Mouse (Mus musculus): ENCODE data around the gene Prr22. TPM values are rescaled to one million over a fixed set of nuclear protein-coding genes. Genes with fewer than 3 reads are reported as not detected.
A peak's percentile ranks its signal among the peaks of the same experiment; 100 is the strongest.

The Prr22 gene
- polyA plus RNA-seq, 1 experiment from 2014 or later, result 1.8 TPM

DNA sequence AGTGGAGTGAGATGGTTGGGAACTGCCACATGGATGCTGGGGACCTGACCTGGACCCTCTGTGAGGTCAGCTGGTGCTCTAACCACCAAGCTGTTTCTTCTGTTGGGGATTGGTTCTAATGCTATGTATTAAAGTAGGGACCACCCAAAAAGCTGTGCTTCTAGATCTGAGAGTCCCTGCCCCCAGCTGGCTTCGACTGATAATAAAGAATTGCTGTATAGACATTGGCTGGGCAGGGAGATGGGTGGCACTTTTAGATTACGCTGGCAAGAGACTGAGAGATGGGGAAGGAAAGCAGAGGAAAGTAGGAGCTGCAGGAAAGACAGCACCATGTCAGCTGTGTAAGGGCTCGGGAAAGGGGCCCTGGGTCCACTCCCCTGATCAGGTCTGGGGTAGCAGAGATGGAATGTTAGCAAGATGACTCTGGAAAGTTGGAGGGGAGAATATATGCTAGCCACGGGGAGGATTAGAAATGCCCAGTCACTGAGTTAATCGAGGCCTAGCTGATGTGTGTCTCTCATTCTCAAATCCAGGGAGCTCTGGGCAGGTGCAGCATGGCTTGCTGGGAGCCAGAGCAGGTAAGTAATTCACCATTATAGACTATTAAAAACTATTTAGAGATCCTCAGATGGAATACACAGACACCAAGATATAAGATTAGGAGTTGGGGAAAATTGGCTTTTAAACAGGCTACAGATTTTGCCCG is 23.7 kb downstream of the Prr22 start:
- Histone ChIP-seq H3K9me3 (ENCODE audit: low read length) (no peaks in the 10 kb centered on the region), H3K9ac (replicated peaks; ENCODE audit: low read length) (no peak overlapping the region), H3K4me2 (replicated peaks; ENCODE audit: low read depth, low read length) (no peak overlapping the region), H3K4me1 (ENCODE audit: insufficient read depth, low read length) (no peaks in the 10 kb centered on the region), H3K27ac (ENCODE audit: low read length) (no peak overlapping the region), H3K27me3 (ENCODE audit: insufficient read depth, low read length) (no peaks in the 10 kb centered on the region), H3K36me3 (ENCODE audit: insufficient read depth, low read length) (no peaks in the 10 kb centered on the region), H3K4me3 (ENCODE audit: low read length) (no peak overlapping the region)
- 76% methylated on average over 6 of the region's 6 CpGs for WGBS
- no peak for ATAC-seq (ENCODE audit: low FRiP score, low TSS enrichment)

DNA sequence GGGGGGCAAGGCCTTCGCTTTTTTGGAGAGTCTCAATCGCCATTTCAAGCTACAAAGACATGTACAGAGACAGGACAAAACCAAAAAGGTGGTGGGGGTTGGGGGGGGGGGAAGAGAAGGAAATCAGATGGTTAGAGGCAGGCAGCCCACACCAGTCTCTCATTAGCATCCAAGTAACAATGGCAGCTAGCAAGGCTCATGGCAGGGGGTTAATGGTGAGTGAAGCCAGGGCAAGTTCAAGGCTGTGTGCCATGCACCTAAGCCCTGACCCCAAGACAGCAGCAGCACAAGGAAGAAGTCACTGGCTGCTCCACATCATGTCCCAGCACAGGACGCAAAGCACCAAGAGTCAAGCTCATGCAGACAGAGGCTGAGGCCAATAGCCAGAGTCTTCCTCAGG is 29.2 kb downstream of the Prr22 start:
- WGBS, result 88% methylated on average over 3 of the region's 3 CpGs

DNA sequence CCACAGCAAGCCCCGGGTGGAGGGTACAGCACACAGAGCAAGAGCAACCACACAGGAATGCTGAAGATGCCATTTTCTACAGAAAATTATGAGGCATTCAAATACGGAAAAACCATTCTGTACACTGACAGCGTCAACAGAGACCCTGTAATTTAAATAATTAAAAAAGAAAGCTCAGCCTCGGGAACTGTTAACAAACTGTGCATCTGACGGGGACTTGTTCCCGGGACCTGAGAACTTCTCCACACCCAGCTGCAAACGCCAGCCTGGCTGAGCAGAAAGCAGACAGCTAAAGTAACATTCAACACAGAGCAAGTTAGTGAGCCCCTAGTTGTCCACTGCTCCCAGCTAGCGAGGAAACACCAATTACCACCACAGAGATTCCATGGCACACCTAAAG is 32.0 kb downstream of the Prr22 start:
- Histone ChIP-seq H3K36me3 (ENCODE audit: insufficient read depth, low read length) (no peaks in the 10 kb centered on the region), H3K27me3 (ENCODE audit: insufficient read depth, low read length) (no peaks in the 10 kb centered on the region), H3K9me3 (ENCODE audit: low read length) (no peaks in the 10 kb centered on the region), H3K4me3 (ENCODE audit: low read length) (no peak overlapping the region), H3K9ac (replicated peaks; ENCODE audit: low read length) (no peak overlapping the region), H3K4me1 (ENCODE audit: insufficient read depth, low read length) (no peaks in the 10 kb centered on the region), H3K4me2 (replicated peaks; ENCODE audit: low read depth, low read length) (no peak overlapping the region), H3K27ac (ENCODE audit: low read length) (no peak overlapping the region)
- 72% methylated on average over 8 of the region's 8 CpGs for WGBS
- ATAC-seq (ENCODE audit: low FRiP score, low TSS enrichment), result no peak

More for the DNA sequence above, 29.2 kb downstream of the Prr22 start:
- Histone ChIP-seq H3K4me2 (replicated peaks; ENCODE audit: low read depth, low read length) (no peak overlapping the region), H3K36me3 (ENCODE audit: insufficient read depth, low read length) (no peaks in the 10 kb centered on the region), H3K27me3 (ENCODE audit: insufficient read depth, low read length) (no peaks in the 10 kb centered on the region), H3K4me3 (ENCODE audit: low read length) (no peak overlapping the region), H3K4me1 (ENCODE audit: insufficient read depth, low read length) (no peaks in the 10 kb centered on the region), H3K9me3 (ENCODE audit: low read length) (no peaks in the 10 kb centered on the region), H3K9ac (replicated peaks; ENCODE audit: low read length) (no peak overlapping the region), H3K27ac (ENCODE audit: low read length) (no peak overlapping the region)
- ATAC-seq (ENCODE audit: low FRiP score, low TSS enrichment), result no peak

DNA sequence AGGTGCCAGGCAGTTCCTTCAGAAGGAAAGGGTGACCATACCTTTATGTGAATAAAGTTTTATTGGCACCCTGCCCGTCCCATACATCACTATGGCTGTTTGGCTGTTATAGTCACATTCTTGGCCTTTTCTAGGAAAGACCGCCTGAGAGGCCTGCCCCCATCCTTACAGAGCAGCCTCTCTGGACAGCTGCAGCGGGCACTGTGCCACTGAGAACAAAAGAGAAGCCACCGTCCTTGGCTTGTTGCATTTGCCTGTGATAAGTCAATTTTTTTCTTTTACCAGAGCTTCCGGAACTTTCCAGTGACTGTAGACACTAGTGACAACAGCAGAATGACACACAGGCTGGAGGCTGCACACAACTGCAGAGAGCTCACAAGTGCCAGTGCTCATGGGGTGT is 34.9 kb downstream of the Prr22 start:
- 73% methylated on average over 5 of the region's 5 CpGs for WGBS
- ATAC-seq (ENCODE audit: low FRiP score, low TSS enrichment), result no peak
- H3K9ac ChIP-seq (replicated peaks; ENCODE audit: low read length), result no peak overlapping the region
- H3K27ac ChIP-seq (ENCODE audit: low read length), result no peak overlapping the region
- H3K9me3 ChIP-seq (ENCODE audit: low read length), result no peaks in the 10 kb centered on the region
- H3K36me3 ChIP-seq (ENCODE audit: insufficient read depth, low read length), result no peaks in the 10 kb centered on the region
- no peaks in the 10 kb centered on the region for H3K27me3 ChIP-seq (ENCODE audit: insufficient read depth, low read length)
- H3K4me2 ChIP-seq (replicated peaks; ENCODE audit: low read depth, low read length), result no peak overlapping the region
- 0 out of 2 replicates have a peak, but pooled peaks cover 2% of the 10 kb centered on the region for H3K4me1 ChIP-seq (ENCODE audit: insufficient read depth, low read length)
- no peak overlapping the region for H3K4me3 ChIP-seq (ENCODE audit: low read length)

DNA sequence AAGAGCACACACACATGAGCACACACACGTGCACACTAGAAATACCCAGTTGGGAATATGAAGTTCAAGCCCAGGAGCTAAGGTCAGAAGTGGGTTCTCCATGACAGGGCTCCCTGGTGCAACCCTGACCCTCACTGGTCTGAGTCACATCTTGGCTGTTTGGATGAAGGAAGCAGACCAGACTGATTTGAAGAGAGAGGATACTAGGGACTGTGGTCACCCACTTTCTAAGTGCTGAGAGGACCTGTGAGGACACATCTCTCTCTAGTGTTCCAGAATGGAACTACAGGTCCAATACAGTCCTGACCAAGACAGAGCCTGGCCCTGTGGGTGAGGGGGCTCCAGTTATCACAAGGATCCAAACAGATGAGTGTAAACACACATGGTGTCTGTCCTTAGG is 35.7 kb downstream of the Prr22 start:
- no peak overlapping the region for H3K9ac ChIP-seq (replicated peaks; ENCODE audit: low read length)
- no peak overlapping the region for H3K27ac ChIP-seq (ENCODE audit: low read length)
- H3K36me3 ChIP-seq (ENCODE audit: insufficient read depth, low read length), result no peaks in the 10 kb centered on the region
- H3K4me3 ChIP-seq (ENCODE audit: low read length), result no peak overlapping the region
- H3K4me2 ChIP-seq (replicated peaks; ENCODE audit: low read depth, low read length), result no peak overlapping the region
- no peaks in the 10 kb centered on the region for H3K9me3 ChIP-seq (ENCODE audit: low read length)
- no peak; the same call in 1 of the 2 replicates for ATAC-seq (ENCODE audit: low FRiP score, low TSS enrichment)
- H3K4me1 ChIP-seq (ENCODE audit: insufficient read depth, low read length), result peaks cover 9% of the 10 kb centered on the region; the same call in 1 of the 2 replicates
- H3K27me3 ChIP-seq (ENCODE audit: insufficient read depth, low read length), result no peaks in the 10 kb centered on the region
- 89% methylated on average over 1 of the region's 1 CpGs for WGBS

DNA sequence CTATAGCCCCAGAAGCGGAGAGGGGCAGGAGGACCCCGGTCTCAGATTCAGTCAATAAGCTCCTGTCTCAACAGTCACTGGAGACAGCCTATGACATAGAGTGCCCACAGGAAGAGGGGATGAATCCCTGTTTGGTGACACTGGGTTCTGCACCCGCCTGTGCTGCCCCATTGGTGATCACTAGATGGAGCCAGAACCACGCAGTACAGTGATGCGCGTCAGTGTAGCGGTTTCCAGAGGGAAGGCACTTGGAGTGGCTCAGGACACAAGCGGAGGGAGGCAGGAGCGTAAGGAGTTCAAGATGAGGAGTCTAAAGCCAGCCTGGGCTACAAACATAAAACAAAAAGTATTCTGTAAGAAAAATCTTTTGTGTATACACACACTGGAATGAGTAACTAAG is 38.5 kb downstream of the Prr22 start:
- H3K9me3 ChIP-seq (ENCODE audit: low read length), result no peaks in the 10 kb centered on the region
- no peak overlapping the region for H3K9ac ChIP-seq (replicated peaks; ENCODE audit: low read length)
- no peak overlapping the region for H3K4me2 ChIP-seq (replicated peaks; ENCODE audit: low read depth, low read length)
- H3K27ac ChIP-seq (ENCODE audit: low read length), result no peak overlapping the region
- WGBS, result 5% methylated on average over 9 of the region's 9 CpGs
- peaks cover 9% of the 10 kb centered on the region; the same call in 1 of the 2 replicates for H3K4me1 ChIP-seq (ENCODE audit: insufficient read depth, low read length)
- H3K27me3 ChIP-seq (ENCODE audit: insufficient read depth, low read length), result no peaks in the 10 kb centered on the region
- peak; percentile 83; the same call in 1 of the 2 replicates for ATAC-seq (ENCODE audit: low FRiP score, low TSS enrichment)
- no peaks in the 10 kb centered on the region for H3K36me3 ChIP-seq (ENCODE audit: insufficient read depth, low read length)
- H3K4me3 ChIP-seq (ENCODE audit: low read length), result no peak overlapping the region

DNA sequence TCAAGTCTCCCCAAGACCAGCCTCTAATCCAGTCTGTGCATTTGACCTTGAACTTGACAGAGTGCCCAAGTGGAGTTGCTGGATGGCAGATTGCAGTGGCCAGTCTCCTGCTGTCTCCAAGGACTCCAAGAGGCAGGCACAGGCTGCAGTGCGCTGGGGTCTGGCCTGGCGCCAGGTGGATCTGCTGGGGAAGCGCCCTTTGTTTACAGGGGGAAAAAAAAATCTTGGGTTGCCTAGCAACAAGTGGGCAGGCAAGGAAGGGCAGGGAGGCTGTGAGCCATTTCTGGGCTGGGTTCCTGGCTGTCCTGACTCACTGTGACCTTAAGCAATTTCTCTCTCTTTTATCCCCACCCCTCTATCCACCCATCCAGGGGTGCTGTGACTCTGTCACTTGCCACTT is 40.2 kb downstream of the Prr22 start:
- no peak overlapping the region for H3K4me2 ChIP-seq (replicated peaks; ENCODE audit: low read depth, low read length)
- peaks cover 9% of the 10 kb centered on the region; the same call in 1 of the 2 replicates for H3K4me1 ChIP-seq (ENCODE audit: insufficient read depth, low read length)
- H3K27ac ChIP-seq (ENCODE audit: low read length), result no peak overlapping the region
- H3K36me3 ChIP-seq (ENCODE audit: insufficient read depth, low read length), result no peaks in the 10 kb centered on the region
- H3K9ac ChIP-seq (replicated peaks; ENCODE audit: low read length), result peak overlapping the region; percentile 23; the same call in 1 of the 2 replicates
- no peak overlapping the region for H3K4me3 ChIP-seq (ENCODE audit: low read length)
- whole genome bisulfite sequencing, result 3% methylated on average over 3 of the region's 3 CpGs
- no peaks in the 10 kb centered on the region for H3K9me3 ChIP-seq (ENCODE audit: low read length)
- no peaks in the 10 kb centered on the region for H3K27me3 ChIP-seq (ENCODE audit: insufficient read depth, low read length)
- ATAC-seq (ENCODE audit: low FRiP score, low TSS enrichment), result peak; percentile 49; the same call in 1 of the 2 replicates

DNA sequence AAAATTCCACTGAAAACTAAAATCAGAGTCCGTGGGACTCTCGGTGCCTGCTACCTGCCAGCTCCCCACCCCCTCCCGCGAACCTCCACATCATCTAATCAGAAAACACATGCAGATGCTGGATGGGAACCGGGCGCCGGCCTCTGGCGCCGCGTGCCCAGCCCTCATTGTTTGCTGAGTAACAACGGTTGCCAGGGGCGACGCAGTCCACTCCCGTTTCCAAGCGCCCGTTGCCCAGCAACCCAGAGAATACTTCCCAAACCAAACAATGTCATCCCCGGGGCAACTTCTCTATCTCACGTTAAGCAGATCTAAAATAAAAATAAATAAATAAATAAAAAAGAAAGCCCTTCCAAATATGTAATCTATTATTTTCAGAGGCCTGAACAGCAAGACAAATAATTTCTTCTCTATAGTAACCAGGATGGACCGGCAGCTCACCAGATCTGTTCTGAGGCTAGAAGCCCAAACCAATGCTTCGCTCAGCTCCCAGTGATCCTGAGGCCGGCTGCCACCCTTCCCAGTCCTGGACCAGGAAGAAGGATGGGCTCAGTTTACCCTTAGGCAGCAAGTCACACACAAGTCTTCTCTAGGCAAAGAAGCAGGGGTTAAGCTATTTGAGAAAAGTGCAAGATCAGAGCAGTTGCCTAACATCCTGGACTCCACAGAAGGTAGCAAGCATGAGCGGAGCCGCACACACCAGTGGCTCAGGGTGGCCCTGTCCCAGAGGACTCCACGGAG is 44.4 kb downstream of the Prr22 start:
- no peak for ATAC-seq (ENCODE audit: low FRiP score, low TSS enrichment)
- Histone ChIP-seq H3K27ac (ENCODE audit: low read length) (no peak overlapping the region), H3K27me3 (ENCODE audit: insufficient read depth, low read length) (no peaks in the 10 kb centered on the region), H3K36me3 (ENCODE audit: insufficient read depth, low read length) (no peaks in the 10 kb centered on the region), H3K4me3 (ENCODE audit: low read length) (no peak overlapping the region), H3K4me1 (ENCODE audit: insufficient read depth, low read length) (peaks cover 9% of the 10 kb centered on the region; the same call in 1 of the 2 replicates), H3K4me2 (replicated peaks; ENCODE audit: low read depth, low read length) (no peak overlapping the region), H3K9me3 (ENCODE audit: low read length) (no peaks in the 10 kb centered on the region), H3K9ac (replicated peaks; ENCODE audit: low read length) (no peak overlapping the region)
- 17% methylated on average over 24 of the region's 24 CpGs for WGBS

DNA sequence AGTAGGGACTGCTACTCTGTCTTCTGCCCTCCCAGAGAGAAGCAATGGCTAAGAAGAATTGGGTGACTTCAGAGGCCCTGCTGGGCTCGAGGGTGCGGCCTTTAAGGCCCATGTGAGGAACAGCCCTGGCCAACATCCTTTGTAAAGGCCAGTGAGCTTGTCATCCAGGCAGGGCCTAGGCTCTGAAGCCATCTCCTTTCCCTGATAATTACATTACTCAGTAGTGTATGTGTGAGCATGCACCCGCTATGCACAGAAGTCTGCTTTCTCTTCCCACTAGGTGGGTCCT is 45.0 kb downstream of the Prr22 start:
- H3K27ac ChIP-seq (ENCODE audit: low read length), result no peak overlapping the region

DNA sequence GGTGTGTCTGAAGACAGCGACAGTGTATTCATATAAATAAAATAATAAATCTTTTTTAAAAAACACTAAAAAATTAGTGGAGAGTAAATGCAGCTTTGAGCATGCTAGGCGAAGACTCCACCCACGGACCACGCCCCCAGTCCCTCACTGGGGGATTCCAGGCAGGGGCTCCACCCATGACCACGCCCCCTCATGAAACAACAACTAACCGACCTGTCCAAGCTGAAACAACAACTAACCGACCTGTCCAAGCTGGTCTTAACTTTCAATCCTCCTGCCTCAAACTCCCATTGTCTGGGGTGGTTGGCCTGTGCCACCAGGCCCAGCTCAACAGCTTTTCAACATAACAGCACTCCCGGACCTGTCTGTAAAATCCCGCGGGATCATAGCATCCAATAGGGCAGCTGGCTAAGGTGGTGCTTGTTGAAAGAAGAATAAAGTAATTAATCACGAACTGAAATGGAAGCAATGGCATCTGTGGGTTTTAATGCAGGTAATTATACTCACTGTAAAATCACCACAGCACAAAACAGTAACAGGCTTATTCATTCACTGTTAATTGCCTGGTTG is 48.1 kb downstream of the Prr22 start:
- H3K9ac ChIP-seq (replicated peaks; ENCODE audit: low read length), result no peak overlapping the region
- ATAC-seq (ENCODE audit: low FRiP score, low TSS enrichment), result no peak; the same call in 1 of the 2 replicates
- 0 out of 2 replicates have a peak overlapping the region, but pooled peaks have one; percentile 4 for H3K4me3 ChIP-seq (ENCODE audit: low read length)
- no peak overlapping the region for H3K27ac ChIP-seq (ENCODE audit: low read length)
- H3K4me1 ChIP-seq (ENCODE audit: insufficient read depth, low read length), result no peaks in the 10 kb centered on the region; the same call in 1 of the 2 replicates
- H3K4me2 ChIP-seq (replicated peaks; ENCODE audit: low read depth, low read length), result peak overlapping the region; percentile 14; the same call in 1 of the 2 replicates
- H3K36me3 ChIP-seq (ENCODE audit: insufficient read depth, low read length), result no peaks in the 10 kb centered on the region
- WGBS, result 31% methylated on average over 11 of the region's 11 CpGs
- no peaks in the 10 kb centered on the region for H3K9me3 ChIP-seq (ENCODE audit: low read length)
- no peaks in the 10 kb centered on the region for H3K27me3 ChIP-seq (ENCODE audit: insufficient read depth, low read length)

More for the DNA sequence above, 45.0 kb downstream of the Prr22 start:
- no peak overlapping the region for H3K4me3 ChIP-seq (ENCODE audit: low read length)
- no peak overlapping the region for H3K9ac ChIP-seq (replicated peaks; ENCODE audit: low read length)
- no peak for ATAC-seq (ENCODE audit: low FRiP score, low TSS enrichment)
- 94% methylated on average over 3 of the region's 3 CpGs for WGBS
- H3K36me3 ChIP-seq (ENCODE audit: insufficient read depth, low read length), result no peaks in the 10 kb centered on the region
- H3K4me1 ChIP-seq (ENCODE audit: insufficient read depth, low read length), result peaks cover 7% of the 10 kb centered on the region; the same call in 1 of the 2 replicates
- H3K4me2 ChIP-seq (replicated peaks; ENCODE audit: low read depth, low read length), result no peak overlapping the region
- no peaks in the 10 kb centered on the region for H3K9me3 ChIP-seq (ENCODE audit: low read length)
- no peaks in the 10 kb centered on the region for H3K27me3 ChIP-seq (ENCODE audit: insufficient read depth, low read length)

All from kidney, embryonic 16.5 days (tissue).